Comparison of ENCODE assay signal across 9 mouse cellular contexts in the genomic region with DNA sequence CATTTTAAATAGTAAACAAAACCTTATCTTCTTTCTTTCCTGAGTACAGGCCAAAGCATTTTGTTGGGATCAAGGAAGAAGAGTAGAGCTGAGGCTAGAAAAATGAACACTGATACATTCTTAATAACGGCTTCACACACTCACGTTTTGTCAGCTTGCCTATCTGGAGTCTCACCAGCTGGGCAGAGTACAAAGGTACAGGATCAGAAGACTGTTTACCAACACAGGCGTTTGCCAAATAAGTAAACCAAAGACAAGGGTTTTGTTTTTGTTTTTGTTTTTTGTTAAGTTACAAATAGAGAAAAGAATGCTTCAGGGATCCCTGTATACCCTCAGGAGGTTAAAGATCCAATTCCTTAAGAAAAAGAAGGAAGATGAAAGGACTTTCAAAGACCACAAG. TPM values are rescaled to one million over a fixed set of nuclear protein-coding genes. Genes with fewer than 3 reads are reported as not detected.
DNase-seq lines count a peak whose midpoint lies in the region; ATAC-seq and TF ChIP-seq lines count a peak whose summit lies in the region.
"Had no signal": no experiment of that assay in that cellular context is flagged by ENCODE, and none has a peak within 500 bp of the region (broad histone marks: within the 10 kb centered on the region; RNA-seq: fewer than 3 reads in every experiment).

No protein-coding gene starts in this region.

- H3K4me1 ChIP-seq in heart, embryonic 12.5 days (replicated peaks), result peaks cover 14% of the 10 kb centered on the region
- H3K4me1 ChIP-seq in bone marrow macrophage, adult 2 months (ENCODE audit: control insufficient read depth, insufficient read depth, low read length), result peaks cover 2% of the 10 kb centered on the region; the same call in 1 of the 2 replicates
- H3K4me1 ChIP-seq in hindbrain, embryonic 14.5 days (replicated peaks; ENCODE audit: control insufficient read depth, insufficient read depth, low read length), result peaks cover 16% of the 10 kb centered on the region
- peaks cover 9% of the 10 kb centered on the region for H3K4me1 ChIP-seq in midbrain, embryonic 12.5 days

- ATAC-seq in heart, embryonic 12.5 days (ENCODE audit: insufficient number of reproducible peaks, low FRiP score), result no peak
- ATAC-seq in hindbrain, embryonic 14.5 days (ENCODE audit: low FRiP score), result no peak
- no peak for ATAC-seq in midbrain, embryonic 12.5 days (ENCODE audit: low FRiP score, low read depth)
- ATAC-seq in megakaryocyte progenitor cell, adult 5-6 weeks (replicated peaks; ENCODE audit: poor library complexity), result no peak

- 74% methylated on average over 3 of the region's 3 CpGs for WGBS in heart, embryonic 12.5 days
- WGBS in hindbrain, embryonic 14.5 days, result 79% methylated on average over 3 of the region's 3 CpGs
- WGBS in midbrain, embryonic 12.5 days, result 80% methylated on average over 3 of the region's 3 CpGs

- H3K4me2 ChIP-seq in heart, embryonic 12.5 days, result peak overlapping the region; percentile 74
- H3K4me2 ChIP-seq in hindbrain, embryonic 14.5 days (replicated peaks), result peak overlapping the region; percentile 91
- H3K4me2 ChIP-seq in midbrain, embryonic 12.5 days (replicated peaks), result peak overlapping the region; percentile 85

- no peaks in the 10 kb centered on the region for H3K9me3 ChIP-seq in heart, embryonic 12.5 days (replicated peaks)
- H3K9me3 ChIP-seq in hindbrain, embryonic 14.5 days (ENCODE audit: control insufficient read depth, low read length), result no peaks in the 10 kb centered on the region
- no peaks in the 10 kb centered on the region for H3K9me3 ChIP-seq in midbrain, embryonic 12.5 days

- peak overlapping the region; percentile 70 for H3K4me3 ChIP-seq in heart, embryonic 12.5 days
- H3K4me3 ChIP-seq in bone marrow macrophage, adult 2 months (ENCODE audit: insufficient read depth, low read length), result peak overlapping the region; percentile 67
- H3K4me3 ChIP-seq in hindbrain, embryonic 14.5 days (replicated peaks; ENCODE audit: low read length), result peak overlapping the region; percentile 84
- H3K4me3 ChIP-seq in midbrain, embryonic 12.5 days, result peak overlapping the region; percentile 87

- no peak for TF ChIP-seq POLR2A in bone marrow macrophage, adult 2 months (IDR thresholded peaks at IDR 0.05; ENCODE audit: borderline replicate concordance, low read depth, low read length)

- no peak for DNase-seq in heart, adult 8-10 months (ENCODE audit: low spot score)
- no peak for DNase-seq in hindbrain, embryonic 14.5 days (ENCODE audit: low spot score)
- no peak for DNase-seq in c-Kit-positive CD71-positive TER-119-positive erythroid progenitor cells, embryonic 14.5 days (ENCODE audit: low spot score)
- DNase-seq in thymus, postnatal 25 days, result no peak

- no peaks in the 10 kb centered on the region for H3K27me3 ChIP-seq in heart, embryonic 12.5 days (replicated peaks)
- H3K27me3 ChIP-seq in hindbrain, embryonic 14.5 days (ENCODE audit: control insufficient read depth, insufficient read depth, low read length), result no peaks in the 10 kb centered on the region
- no peaks in the 10 kb centered on the region for H3K27me3 ChIP-seq in midbrain, embryonic 12.5 days

- peaks cover 25% of the 10 kb centered on the region for H3K36me3 ChIP-seq in heart, embryonic 12.5 days
- H3K36me3 ChIP-seq in hindbrain, embryonic 14.5 days (replicated peaks; ENCODE audit: control insufficient read depth, insufficient read depth), result peaks cover 16% of the 10 kb centered on the region
- peaks cover 25% of the 10 kb centered on the region for H3K36me3 ChIP-seq in midbrain, embryonic 12.5 days

- H3K27ac ChIP-seq in heart, embryonic 12.5 days (ENCODE audit: poor library complexity, severe bottlenecking), result no peak overlapping the region
- H3K27ac ChIP-seq in bone marrow macrophage, adult 2 months (ENCODE audit: insufficient read depth, low read depth, low read length), result no peak overlapping the region
- H3K27ac ChIP-seq in hindbrain, embryonic 14.5 days, result no peak overlapping the region
- H3K27ac ChIP-seq in midbrain, embryonic 12.5 days (replicated peaks), result no peak overlapping the region

- TF ChIP-seq CTCF in bone marrow macrophage, adult 2 months (IDR thresholded peaks at IDR 0.05; ENCODE audit: low read depth, low read length), result no peak

- H3K9ac ChIP-seq in heart, embryonic 12.5 days, result peak overlapping the region; percentile 81; the same call in 1 of the 2 replicates
- H3K9ac ChIP-seq in hindbrain, embryonic 14.5 days, result peak overlapping the region; percentile 83
- H3K9ac ChIP-seq in midbrain, embryonic 12.5 days (replicated peaks), result peak overlapping the region; percentile 83; the same call in 1 of the 2 replicates

RNA-seq across cellular contexts. Expression of gene Zkscan3, which starts 1.4 kb away (rescaled TPM):
- polyA plus RNA-seq in heart, embryonic 12.5 days (2016; fragmentation: Nextera tagmentation; extraction: Ambion mirVana), result 71.2 and 72.6 TPM in 2 replicates
- 10 to 100 TPM; 24.4 to 26.7 (median 26.1) TPM for total RNA-seq in heart, adult 8-10 months (2022)
- 54.9 and 59.3 TPM in 2 replicates for polyA plus RNA-seq in bone marrow macrophage, adult 2 months (2012; ENCODE audit: insufficient read depth, insufficient read length, missing spikeins)
- polyA plus RNA-seq in hindbrain, embryonic 14.5 days (2014; fragmentation: Nextera tagmentation; extraction: Ambion mirVana), result 55.8 and 59.7 TPM in 2 replicates
- 99.0 and 100 TPM in 2 replicates for polyA plus RNA-seq in midbrain, embryonic 12.5 days (2016; fragmentation: Nextera tagmentation; extraction: Ambion mirVana)
- total RNA-seq in megakaryocyte progenitor cell, adult 5-6 weeks (2015), result 39.4 and 51.9 TPM in 2 replicates
- total RNA-seq in megakaryocyte progenitor cell, adult 5-6 weeks (2017), result 26.9 and 33.7 TPM in 2 replicates

RNA-seq across cellular contexts. Expression of gene Zscan12, which starts 38.5 kb away (rescaled TPM):
- 8.8 and 9.9 TPM in 2 replicates for polyA plus RNA-seq in heart, embryonic 12.5 days (2016; fragmentation: Nextera tagmentation; extraction: Ambion mirVana)
- 1 to 10 TPM; 4.5 to 6.0 (median 5.0) TPM for total RNA-seq in heart, adult 8-10 months (2022)
- 5.7 and 7.1 TPM in 2 replicates for polyA plus RNA-seq in bone marrow macrophage, adult 2 months (2012; ENCODE audit: insufficient read depth, insufficient read length, missing spikeins)
- polyA plus RNA-seq in hindbrain, embryonic 14.5 days (2014; fragmentation: Nextera tagmentation; extraction: Ambion mirVana), result 11.6 and 12.5 TPM in 2 replicates
- 20.3 and 20.7 TPM in 2 replicates for polyA plus RNA-seq in midbrain, embryonic 12.5 days (2016; fragmentation: Nextera tagmentation; extraction: Ambion mirVana)
- 7.5 and 9.1 TPM in 2 replicates for total RNA-seq in megakaryocyte progenitor cell, adult 5-6 weeks (2015)
- total RNA-seq in megakaryocyte progenitor cell, adult 5-6 weeks (2017), result 15.5 and 17.5 TPM in 2 replicates

RNA-seq across cellular contexts. Expression of gene Pgbd1, which starts 39.7 kb away (rescaled TPM):
- 2.2 and 3.1 TPM in 2 replicates for polyA plus RNA-seq in heart, embryonic 12.5 days (2016; fragmentation: Nextera tagmentation; extraction: Ambion mirVana)
- total RNA-seq in heart, adult 8-10 months (2022), result under 1 TPM; 0.30 to 0.50 (median 0.35) TPM
- 0.17 and 0.65 TPM in 2 replicates for polyA plus RNA-seq in bone marrow macrophage, adult 2 months (2012; ENCODE audit: insufficient read depth, insufficient read length, missing spikeins)
- 3.3 and 3.7 TPM in 2 replicates for polyA plus RNA-seq in hindbrain, embryonic 14.5 days (2014; fragmentation: Nextera tagmentation; extraction: Ambion mirVana)
- 5.1 and 6.8 TPM in 2 replicates for polyA plus RNA-seq in midbrain, embryonic 12.5 days (2016; fragmentation: Nextera tagmentation; extraction: Ambion mirVana)
- total RNA-seq in megakaryocyte progenitor cell, adult 5-6 weeks (2015), result 1.1 and 1.6 TPM in 2 replicates
- 0.58 and 0.98 TPM in 2 replicates for total RNA-seq in megakaryocyte progenitor cell, adult 5-6 weeks (2017)

RNA-seq across cellular contexts. Expression of gene Zscan26, which starts 52.4 kb away (rescaled TPM):
- 26.8 and 28.1 TPM in 2 replicates for polyA plus RNA-seq in heart, embryonic 12.5 days (2016; fragmentation: Nextera tagmentation; extraction: Ambion mirVana)
- 10 to 100 TPM; 20.5 to 25.0 (median 21.7) TPM for total RNA-seq in heart, adult 8-10 months (2022)
- 44.4 and 50.9 TPM in 2 replicates for polyA plus RNA-seq in bone marrow macrophage, adult 2 months (2012; ENCODE audit: insufficient read depth, insufficient read length, missing spikeins)
- polyA plus RNA-seq in hindbrain, embryonic 14.5 days (2014; fragmentation: Nextera tagmentation; extraction: Ambion mirVana), result 14.1 and 17.4 TPM in 2 replicates
- 24.4 and 24.6 TPM in 2 replicates for polyA plus RNA-seq in midbrain, embryonic 12.5 days (2016; fragmentation: Nextera tagmentation; extraction: Ambion mirVana)
- 18.5 and 18.7 TPM in 2 replicates for total RNA-seq in megakaryocyte progenitor cell, adult 5-6 weeks (2015)
- total RNA-seq in megakaryocyte progenitor cell, adult 5-6 weeks (2017), result 17.1 and 20.6 TPM in 2 replicates

RNA-seq across cellular contexts. Expression of gene Olfr1367, which starts 54.5 kb away (rescaled TPM):
- polyA plus RNA-seq in heart, embryonic 12.5 days (2016; fragmentation: Nextera tagmentation; extraction: Ambion mirVana), result not detected in 2 replicates
- not detected for total RNA-seq in heart, adult 8-10 months (2022)
- not detected in 2 replicates for polyA plus RNA-seq in bone marrow macrophage, adult 2 months (2012; ENCODE audit: insufficient read depth, insufficient read length, missing spikeins)
- not detected in 2 replicates for polyA plus RNA-seq in hindbrain, embryonic 14.5 days (2014; fragmentation: Nextera tagmentation; extraction: Ambion mirVana)
- not detected in 2 replicates for polyA plus RNA-seq in midbrain, embryonic 12.5 days (2016; fragmentation: Nextera tagmentation; extraction: Ambion mirVana)
- not detected in 2 replicates for total RNA-seq in megakaryocyte progenitor cell, adult 5-6 weeks (2015)
- total RNA-seq in megakaryocyte progenitor cell, adult 5-6 weeks (2017), result not detected in 2 replicates
- total RNA-seq: hematopoietic stem cell, adult 5-6 weeks had no signal
